Mouse (Mus musculus) cerebellum, adult 9-10 months (tissue): ENCODE results near the gene Cdc42ep3.

Source experiments
- DNase-seq: peaks from one replicate; pipeline ENCODE4 v3.0.0; 2022

Cdc42ep3 gene

DNA sequence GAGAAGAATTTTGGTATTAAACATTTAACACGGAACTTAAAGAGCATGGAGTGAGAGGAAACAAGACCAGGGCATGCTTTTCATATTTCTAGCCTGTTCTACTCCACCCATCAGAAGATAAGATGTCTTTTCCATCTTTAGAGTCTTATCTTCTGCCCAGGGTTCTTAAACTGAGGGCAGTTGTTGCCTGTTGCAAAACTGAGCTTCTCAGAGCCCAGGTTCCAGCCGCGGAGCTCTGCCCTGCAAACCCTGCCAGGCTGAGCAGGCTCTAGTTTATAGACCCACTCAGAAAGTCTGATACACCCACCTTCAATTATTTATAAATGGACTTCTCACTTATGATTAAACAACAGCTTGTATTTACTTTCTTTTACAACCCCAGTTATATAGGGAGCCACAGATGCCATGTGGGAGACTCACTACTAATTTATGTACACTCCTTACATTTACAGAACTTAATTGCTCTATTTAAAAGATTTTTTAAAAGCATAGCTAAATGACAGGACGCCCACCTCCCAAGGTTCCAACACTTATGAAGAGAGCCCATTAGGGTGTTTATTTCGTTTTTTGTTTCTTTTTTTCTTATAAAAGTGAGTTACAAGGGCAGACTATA is 11.5 kb downstream of the Cdc42ep3 start:
- no peak for DNase-seq

GRCm38 (mm10) chr17:79342639-79343333 is 12.1 kb downstream of the Cdc42ep3 start:
- no peak for DNase-seq

DNA sequence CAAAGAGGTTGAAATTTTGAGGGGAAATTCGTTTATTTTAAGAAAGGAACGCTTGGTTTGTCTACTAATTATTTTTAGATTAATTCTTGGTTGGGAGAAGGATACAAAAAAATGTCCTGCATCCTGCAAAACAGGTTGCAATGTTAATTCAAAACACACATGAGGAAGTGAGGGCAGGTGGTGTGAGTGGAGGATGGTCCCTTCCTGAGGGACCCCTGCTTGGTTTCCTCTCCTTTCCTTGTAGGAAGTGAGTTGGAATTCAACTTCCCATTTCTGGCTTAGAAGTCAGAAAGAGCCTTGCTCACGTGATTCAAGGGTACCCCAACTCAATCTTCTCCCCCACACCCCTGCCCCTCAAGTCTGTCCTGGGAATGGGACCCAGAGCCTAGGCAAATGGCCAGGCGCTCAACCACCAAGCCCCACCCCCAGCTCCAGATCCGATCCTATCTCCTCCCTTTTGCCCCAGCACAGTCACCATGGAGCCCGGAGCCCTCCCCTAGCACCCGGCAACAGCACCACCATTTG is 12.9 kb downstream of the Cdc42ep3 start:
- no peak for DNase-seq

DNA sequence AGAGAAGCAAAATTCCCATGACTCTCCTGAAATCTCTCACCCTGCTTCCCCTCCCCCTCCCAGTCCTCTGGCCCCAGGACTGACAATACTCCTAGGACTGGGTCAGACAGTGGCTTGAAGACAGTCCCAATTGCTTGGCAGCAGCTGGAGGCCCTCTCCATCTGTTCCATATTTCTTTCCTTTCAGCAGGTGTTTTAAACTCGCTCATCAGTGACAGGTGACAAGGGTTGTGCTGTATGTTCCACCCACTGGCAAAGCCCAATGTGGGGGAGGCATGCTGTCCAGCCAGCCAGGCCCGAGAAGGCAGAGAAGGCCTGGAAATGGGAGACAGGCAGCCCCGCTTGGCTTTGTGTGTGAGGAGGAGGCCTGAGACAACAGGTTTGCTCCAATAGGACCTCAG is 17.4 kb downstream of the Cdc42ep3 start:
- no peak for DNase-seq

GRCm38 (mm10) chr17:79334701-79335100 is 20.2 kb downstream of the Cdc42ep3 start:
- DNase-seq = no peak

GRCm38 (mm10) chr17:79333650-79334049 is 21.2 kb downstream of the Cdc42ep3 start:
- no peak for DNase-seq

DNA sequence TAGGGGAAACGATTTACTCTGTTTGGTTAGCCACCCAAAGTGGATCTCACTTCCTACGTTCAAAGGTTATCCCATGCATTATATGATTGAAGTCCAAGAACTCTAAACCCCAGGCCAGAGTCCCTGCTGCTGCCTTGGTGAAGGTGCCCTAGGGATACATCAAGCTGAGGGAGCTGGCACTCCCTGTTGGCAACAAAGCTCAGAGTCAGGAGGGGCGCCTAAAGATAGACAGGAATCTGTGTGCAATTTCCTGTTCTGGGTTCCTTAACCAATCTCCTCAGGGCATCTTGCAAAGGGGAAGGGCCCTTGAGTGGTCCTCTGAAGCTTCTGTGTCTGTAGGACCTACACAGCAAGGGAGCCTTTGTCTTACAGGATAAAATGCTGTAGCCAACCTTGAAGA is 22.0 kb downstream of the Cdc42ep3 start:
- no peak for DNase-seq

DNA sequence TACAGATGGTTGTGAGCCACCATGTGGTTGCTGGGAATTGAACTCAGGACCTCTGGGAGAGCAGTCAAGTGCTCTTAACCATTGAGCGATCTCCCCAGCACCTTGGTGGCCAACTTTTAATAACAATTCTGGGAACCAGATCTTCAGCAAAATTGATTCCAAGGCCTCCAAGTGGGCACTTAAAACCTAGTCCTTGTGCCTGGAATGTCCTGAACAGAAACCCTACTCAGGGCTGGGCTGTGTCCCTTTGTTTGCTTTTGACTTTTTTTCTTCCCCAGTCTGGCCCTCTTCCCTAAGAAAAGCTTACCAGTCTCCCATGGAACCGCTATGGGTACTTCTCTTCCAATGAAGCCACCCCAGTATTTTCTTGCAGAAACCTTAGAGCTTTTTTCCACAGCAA is 24.5 kb downstream of the Cdc42ep3 start:
- DNase-seq = no peak

DNA sequence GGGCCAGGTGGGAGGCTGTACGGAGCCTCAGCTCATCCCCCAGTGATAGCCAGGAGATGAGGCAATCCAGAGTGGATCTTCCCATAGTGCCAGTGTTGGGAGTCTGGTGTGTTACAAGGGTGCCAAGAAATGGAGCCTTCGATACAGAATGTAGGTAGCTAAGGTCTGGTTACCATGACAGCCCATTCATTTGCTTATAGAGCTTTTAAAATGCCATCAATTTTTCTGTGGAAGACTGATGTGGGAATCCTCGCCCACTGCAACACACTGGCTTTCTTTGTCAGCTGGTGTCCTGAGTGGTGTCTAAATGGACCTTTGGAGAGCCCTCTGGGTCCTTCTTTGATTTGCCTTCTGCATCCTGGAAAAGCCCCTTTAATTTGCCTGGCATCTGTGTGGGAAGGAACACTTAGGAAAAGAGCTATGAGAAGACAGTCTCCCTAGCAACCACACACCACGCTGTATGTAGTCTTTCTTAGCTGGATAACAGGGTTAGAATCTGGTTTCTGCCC is 28.0 kb downstream of the Cdc42ep3 start:
- no peak for DNase-seq

- no peak for DNase-seq
These were observed 37.7 kb downstream of the Cdc42ep3 start for GRCm38 (mm10) chr17:79317085-79317751.

- no peak for DNase-seq
These were observed 39.3 kb downstream of the Cdc42ep3 start for GRCm38 (mm10) chr17:79315415-79316094.

GRCm38 (mm10) chr17:79310465-79310864 is 44.4 kb downstream of the Cdc42ep3 start:
- no peak for DNase-seq

DNA sequence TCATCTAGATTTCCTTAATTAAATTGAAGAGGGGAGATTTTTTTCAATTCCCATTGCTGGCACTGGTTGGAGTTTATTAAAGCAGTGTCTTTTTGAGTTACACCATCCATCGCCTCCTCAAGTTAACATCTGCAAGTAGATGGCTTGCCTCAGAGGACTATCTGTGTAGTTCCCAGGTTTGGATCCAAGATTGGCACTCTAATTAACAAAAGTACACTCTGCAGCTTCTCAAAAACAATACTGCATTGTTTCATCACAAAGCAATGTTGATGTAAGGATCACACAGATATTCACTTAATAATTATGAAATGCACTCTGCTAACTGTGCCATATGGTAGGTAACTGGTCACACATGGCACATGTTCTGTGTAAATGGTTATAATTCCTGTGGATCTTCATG is 45.4 kb downstream of the Cdc42ep3 start:
- no peak for DNase-seq

GRCm38 (mm10) chr17:79305644-79306043 is 49.2 kb downstream of the Cdc42ep3 start:
- DNase-seq = no peak

- no peak for DNase-seq
These were observed 51.0 kb downstream of the Cdc42ep3 start for GRCm38 (mm10) chr17:79303744-79304497.

GRCm38 (mm10) chr17:79303238-79303637 is 51.7 kb downstream of the Cdc42ep3 start:
- no peak for DNase-seq

GRCm38 (mm10) chr17:79299925-79300324 is 55.0 kb downstream of the Cdc42ep3 start:
- no peak for DNase-seq

DNA sequence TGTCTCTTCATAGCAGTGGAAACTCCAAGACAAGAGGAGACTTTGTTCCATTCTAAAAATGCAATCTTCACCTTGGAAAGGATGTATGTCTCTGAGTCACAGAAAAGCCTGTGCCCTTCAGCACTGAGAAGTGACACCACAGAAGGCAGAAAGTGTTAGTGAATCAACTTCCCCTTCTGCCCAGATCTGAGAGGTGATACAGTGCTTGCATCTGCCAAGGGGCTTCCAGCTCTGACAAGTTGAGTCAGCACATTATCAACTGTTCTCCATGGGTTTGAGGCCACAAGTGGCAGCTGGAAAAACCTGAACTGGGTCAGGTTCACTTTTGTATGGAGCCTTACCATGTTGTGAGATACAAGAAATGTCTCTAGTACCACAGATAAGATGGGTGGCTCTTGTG is 55.9 kb downstream of the Cdc42ep3 start:
- no peak for DNase-seq

DNA sequence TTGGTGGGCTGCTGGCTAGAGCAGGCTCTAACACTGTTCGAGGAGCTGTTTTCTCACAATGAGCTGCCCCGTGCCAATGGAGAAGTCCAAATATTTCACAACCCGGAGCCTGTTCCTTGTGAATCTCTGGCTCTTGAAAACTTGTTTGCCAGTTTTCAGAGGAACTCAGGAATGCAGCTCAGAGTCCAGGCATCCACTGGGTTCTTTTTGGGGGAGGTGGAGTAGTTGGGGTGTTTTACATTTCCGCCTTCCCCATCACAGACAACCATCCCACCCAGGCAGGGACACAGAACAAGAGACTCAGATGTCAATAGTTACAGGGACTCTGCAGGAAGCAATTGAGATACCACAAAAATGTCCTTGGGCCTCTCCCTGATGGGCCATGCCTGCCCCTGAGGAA is 59.0 kb downstream of the Cdc42ep3 start:
- DNase-seq = no peak

DNA sequence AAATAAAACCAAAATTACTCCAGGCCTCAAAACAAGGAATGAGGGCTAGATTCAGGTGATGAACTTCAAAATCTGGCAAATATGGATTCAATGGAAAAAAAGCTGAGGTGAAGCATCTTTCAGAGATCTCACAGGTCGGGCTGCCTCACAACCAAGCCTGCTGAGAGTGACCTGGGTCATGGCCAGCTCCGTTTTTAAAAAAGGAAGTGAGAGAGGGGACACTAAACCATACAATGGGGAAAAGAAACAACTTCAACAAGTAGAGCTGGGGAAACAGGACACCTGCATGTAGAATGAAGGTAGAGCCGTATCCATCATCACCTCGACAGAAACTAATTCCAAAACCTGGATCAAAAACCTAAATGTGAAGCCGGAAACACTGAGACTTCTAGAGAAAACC is 63.2 kb downstream of the Cdc42ep3 start:
- DNase-seq = no peak

GRCm38 (mm10) chr17:79290697-79291096 is 64.2 kb downstream of the Cdc42ep3 start:
- DNase-seq = no peak

GRCm38 (mm10) chr17:79287302-79287701 is 67.6 kb downstream of the Cdc42ep3 start:
- no peak for DNase-seq
